Mouse (Mus musculus) embryonic fibroblast, embryonic 13.5 days (primary cell): ENCODE data around the gene Rack1.

Experiments used
- CTCF ChIP-seq: IDR thresholded peaks from 2 replicates; pipeline ENCODE4 v1.5.1; 2011; ENCODE audit warnings: mild to moderate bottlenecking, control low read depth, low read length, moderate library complexity, borderline replicate concordance; ENCODE audit not compliant: insufficient read depth
- POLR2A ChIP-seq: IDR thresholded peaks from 2 replicates; pipeline ENCODE4 v1.6.1; 2011; ENCODE audit warnings: low read depth, mild to moderate bottlenecking, control low read depth, low read length, moderate library complexity

DNA sequence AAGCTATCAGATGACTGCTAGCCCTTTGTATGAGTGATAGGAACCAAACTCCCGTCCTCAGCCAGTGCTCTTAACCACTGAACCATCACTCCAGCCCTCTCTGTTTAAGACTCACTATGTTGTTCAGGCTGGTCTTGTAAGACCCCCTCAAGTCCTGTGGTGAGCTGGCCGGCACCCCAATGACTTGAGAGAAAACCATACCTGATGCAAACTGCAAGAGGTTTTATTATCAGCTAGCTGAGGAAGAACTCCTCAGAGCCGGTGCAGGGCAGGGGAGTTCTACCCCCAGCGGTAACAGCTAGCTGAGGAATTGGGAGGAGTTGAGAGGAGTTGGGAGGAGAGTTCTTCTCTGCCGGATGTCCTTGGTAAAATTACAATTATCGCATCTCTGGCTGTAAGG lies 27.8 kb downstream of the Rack1 start:
- TF ChIP-seq CTCF = no peak
- TF ChIP-seq POLR2A = no peak
